Mouse (Mus musculus) c-Kit-positive CD71-negative TER-119-negative erythroid progenitor cells, embryonic 14.5 days (primary cell): Measurements from ENCODE around the gene Lrrc34.

Source experiments
- DNase-seq: peaks from one replicate; pipeline ENCODE4 v3.0.0-alpha.2; 2013; ENCODE audit warnings: low read depth

Lrrc34 gene

DNA sequence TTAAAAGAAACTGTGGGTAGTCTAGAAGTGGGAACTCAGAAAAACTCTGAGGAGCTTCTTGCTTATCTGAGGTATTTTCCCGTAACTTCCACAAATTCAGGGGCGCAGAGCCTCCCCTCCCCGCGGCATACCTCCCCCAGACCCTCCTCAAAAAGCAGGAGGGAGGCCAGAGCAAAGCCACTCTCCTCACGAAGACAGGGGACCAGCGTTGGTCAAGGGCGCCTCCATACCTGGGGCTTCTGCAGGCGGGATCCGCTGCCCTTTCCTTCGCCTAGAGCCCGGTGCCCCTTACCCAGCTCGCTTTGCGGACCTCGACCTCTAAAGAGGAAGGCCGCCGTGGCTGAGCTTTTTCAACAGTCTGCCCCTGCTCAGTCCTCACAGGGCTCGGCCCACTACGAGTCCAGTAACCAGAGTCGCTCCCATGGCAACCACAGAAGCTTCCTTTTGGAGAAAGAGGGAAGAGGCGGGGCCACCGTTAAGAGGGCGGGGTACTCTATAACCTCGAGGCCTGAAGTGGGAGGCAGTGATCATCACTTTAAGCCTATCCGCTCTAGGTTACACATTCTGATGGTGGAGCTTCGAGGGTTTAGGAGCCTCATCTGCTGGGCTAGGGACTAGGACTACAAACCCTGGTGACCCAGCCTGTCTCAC lies at the start of gene Lrrc34:
Gene Lrrc34, minus strand, starts transcription at position 430 of the 651 bp plus-strand sequence.
- peak; percentile 65 for DNase-seq

GRCm38 (mm10) chr3:30696346-30696745 lies 48.7 kb upstream of the Lrrc34 start:
- DNase-seq, result no peak

DNA sequence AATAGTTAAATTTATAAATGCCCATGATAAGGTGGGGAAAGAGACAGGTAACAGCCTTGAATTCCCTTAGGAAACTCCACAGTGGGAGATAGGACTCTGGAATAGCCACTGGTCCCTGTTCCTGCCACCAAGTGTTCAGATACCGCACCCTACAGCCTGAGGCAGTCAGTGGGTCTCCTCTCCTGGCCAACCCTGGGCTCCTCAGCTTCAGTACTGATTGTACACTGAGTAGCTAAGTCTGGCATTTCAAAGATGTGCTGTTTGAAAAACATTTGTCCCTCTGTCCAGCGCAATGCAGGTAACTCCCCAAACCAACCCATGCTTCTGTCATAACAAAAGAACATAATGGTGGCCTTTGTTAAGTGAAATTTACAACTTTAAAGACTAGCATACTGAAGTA lies 48.0 kb upstream of the Lrrc34 start:
- no peak for DNase-seq

GRCm38 (mm10) chr3:30690976-30691375 lies 43.3 kb upstream of the Lrrc34 start:
- no peak for DNase-seq

GRCm38 (mm10) chr3:30687216-30687615 lies 39.5 kb upstream of the Lrrc34 start:
- DNase-seq, result no peak

DNA sequence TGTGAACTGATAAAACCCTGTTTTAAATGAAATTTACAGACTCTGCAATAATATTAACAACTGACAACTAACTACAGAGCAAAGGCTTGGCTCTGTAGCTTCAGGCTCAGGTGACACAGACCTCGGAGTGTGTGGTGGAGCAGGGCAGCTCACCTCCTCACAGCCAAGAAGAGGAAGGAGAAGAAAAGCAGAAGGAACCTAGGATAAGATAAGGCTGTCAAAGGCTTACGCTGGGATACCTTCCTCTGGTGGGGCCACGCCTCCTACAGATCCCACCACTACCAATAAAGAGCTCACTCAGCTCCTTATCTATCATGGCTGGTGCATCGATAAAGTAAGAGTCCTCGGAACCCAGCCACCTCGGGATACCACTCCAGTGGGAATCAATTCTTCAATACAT lies 35.5 kb upstream of the Lrrc34 start:
- no peak for DNase-seq

- no peak for DNase-seq
These were observed 10.8 kb upstream of the Lrrc34 start for GRCm38 (mm10) chr3:30658486-30658885.

DNA sequence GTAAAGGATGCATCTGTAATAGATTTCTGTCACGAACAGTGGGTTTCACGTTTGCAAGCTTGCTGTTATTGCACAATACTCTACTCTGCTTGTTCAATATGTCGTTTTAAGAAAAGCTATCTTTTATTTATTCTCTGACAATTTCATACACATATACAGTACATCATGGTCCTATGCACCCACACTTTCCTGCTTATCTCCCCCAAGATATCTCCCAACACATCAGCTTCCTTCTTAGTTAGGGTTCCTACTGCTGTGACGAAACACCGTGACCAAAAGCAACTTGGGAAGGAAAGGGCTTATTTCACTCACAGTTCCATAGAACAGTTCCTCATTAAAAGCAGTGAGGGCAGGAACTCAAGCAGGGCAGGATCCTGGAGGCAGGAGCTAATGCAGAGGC lies 8.3 kb upstream of the Lrrc34 start:
- DNase-seq, result no peak

DNA sequence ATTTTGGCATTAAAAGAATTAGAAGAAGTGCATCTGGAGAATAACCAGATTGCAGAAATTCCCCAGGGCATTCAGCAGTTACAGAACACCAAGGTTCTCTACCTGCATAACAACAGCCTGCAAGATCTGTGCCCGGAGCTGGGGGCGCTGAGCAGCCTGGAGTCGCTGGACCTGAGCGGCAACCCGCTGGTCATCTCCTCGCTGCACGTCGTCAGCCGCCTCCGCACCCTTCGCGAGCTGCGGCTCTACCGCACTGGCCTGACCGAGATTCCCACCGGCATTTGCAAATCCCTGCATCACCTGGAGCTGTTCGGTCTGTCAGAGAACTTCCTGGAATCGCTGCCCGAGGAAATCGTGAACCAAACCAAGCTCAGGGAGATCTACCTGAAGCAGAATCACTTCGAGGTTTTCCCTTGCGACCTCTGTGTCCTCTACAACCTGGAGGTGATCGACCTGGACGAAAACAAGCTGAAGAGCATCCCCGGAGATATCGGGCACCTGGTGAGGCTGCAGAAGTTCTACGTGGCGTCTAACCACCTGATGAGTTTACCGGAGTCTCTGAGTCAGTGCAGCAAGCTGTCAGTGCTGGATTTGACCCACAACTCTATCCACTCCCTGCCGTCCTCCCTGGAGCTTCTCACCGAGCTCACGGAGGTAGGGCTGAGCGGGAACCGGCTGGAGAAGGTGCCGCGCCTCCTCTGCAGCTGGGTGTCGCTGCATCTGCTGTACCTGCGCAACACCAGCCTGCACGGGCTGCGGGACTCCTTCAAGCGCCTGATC lies 2.6 kb upstream of the Lrrc34 start:
- DNase-seq, result no peak

GRCm38 (mm10) chr3:30648466-30648865 lies 797 bp upstream of the Lrrc34 start:
- DNase-seq, result no peak

GRCm38 (mm10) chr3:30646761-30647160 lies 908 bp downstream of the Lrrc34 start:
- DNase-seq, result no peak

- no peak for DNase-seq
These were observed 3.5 kb downstream of the Lrrc34 start, which contains the start of gene Lrriq4 for GRCm38 (mm10) chr3:30644207-30644606. TSS of gene Lrriq4 (plus strand) at chr3:30644507.

DNA sequence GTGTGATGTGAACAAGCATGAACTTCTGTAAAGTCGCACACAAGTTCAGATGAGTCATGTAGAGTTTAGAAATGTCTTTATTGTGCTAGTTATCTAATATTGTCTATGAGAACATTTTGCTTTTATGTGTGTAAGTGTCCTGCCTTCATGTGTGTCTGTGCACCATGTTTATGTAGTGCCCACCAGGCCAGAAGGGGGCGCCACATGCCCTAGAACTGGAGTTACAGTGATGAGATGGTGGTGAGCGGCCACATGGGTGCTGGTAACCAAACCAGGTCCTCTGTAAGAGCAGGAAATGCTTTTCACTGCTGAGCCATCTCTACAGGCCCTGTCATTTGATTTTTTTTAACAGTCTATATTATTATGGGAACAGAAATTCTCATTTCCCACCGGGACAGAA lies 12.0 kb downstream of the Lrrc34 start:
- no peak for DNase-seq

DNA sequence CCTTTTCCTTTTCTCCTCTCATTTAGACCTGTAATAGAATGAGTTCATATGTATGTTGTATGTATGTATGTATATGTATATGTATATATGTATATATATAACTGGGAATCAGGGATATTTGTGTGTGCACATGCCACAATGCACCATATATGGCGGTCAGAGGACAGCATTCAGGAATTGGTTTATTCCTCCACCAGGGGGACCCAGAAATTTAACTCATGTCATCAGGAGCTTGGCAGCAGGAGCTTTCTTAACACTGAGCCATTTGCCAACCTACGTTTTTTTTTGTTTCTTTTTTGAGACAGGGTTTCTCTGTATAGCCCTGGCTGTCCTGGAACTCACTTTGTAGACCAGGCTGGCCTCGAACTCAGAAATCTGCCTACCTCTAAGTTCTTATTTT lies 14.0 kb downstream of the Lrrc34 start:
- no peak for DNase-seq

DNA sequence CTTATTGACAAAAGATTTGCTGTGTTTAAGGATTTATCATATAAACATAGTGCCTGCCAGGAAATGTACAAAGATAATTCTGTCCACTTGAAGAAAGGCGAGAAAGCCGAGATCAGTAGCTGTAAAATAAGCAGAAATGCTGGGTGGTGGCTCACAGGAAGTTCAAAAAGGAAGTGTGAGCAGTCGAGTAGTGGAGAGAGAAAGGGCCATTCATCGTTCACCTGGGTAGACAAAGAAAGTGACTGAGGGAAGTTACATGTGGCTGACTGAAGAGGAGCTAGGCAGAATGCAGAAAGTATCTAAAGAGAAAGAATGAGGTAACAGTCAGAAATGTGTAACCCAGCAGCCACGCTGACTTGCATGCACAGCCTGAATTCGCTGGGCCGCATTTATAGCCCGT lies 27.5 kb downstream of the Lrrc34 start:
- DNase-seq, result no peak

- no peak for DNase-seq
These were observed 36.7 kb downstream of the Lrrc34 start for GRCm38 (mm10) chr3:30610930-30611329.

GRCm38 (mm10) chr3:30608999-30609398 lies 38.7 kb downstream of the Lrrc34 start:
- no peak for DNase-seq

DNA sequence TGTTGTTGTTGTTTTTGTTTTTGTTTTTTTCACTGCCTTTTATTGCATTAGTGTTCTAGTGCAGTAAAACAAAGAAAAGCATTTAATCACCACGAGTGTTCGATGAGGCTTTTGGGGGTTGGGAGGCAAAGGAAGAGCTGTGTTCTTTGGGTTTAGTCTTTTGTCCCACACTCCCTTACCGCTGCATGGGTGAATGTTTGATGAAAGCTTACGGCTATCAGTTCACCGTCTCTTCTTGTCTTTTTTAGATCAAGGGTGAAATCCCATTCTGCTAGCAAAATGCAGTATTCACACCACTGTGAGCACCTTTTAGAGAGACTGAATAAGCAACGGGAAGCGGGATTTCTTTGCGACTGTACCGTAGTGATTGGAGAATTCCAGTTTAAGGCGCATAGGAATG lies 44.4 kb downstream of the Lrrc34 start:
- no peak for DNase-seq

GRCm38 (mm10) chr3:30602740-30603098 lies 45.0 kb downstream of the Lrrc34 start:
- DNase-seq, result peak; percentile 72

DNA sequence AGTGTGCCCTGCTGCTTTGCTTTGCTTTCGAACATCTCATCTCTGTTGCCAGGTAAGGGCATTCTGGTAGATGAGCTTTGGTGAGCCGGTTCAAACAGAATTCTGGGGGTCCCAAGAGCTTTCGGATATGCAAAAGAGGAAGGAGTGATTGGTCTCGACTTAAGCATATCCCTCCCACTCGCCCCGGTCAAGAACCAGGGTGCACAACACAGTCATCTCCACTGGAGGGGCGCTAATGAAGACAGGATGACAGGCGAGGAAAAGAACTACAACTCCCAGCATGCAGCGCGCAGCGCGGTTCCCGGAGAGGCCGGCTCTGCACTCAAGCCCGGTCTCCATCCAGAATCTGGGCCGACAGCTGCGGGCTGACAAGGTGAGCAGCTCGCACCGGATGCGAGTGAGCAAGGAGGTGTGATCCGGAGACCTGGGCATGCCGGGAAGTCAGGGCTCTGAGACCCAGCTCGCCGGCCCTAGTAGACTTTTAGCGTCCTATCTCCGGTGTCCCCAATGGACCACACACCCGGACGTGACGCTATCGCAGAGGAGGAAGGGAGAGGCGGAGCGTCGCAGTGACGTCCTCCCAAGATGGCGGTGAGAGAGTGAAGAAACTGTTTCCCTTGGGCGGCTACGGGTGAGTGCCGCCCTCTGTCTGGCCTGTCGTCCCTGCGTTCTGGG lies 45.5 kb downstream of the Lrrc34 start, which contains the start of gene Mynn:
Gene Mynn, plus strand, starts transcription at position 1 of the 675 bp plus-strand sequence.
- peak; percentile 87 for DNase-seq

GRCm38 (mm10) chr3:30601610-30602064 lies 46.0 kb downstream of the Lrrc34 start:
- DNase-seq, result no peak

DNA sequence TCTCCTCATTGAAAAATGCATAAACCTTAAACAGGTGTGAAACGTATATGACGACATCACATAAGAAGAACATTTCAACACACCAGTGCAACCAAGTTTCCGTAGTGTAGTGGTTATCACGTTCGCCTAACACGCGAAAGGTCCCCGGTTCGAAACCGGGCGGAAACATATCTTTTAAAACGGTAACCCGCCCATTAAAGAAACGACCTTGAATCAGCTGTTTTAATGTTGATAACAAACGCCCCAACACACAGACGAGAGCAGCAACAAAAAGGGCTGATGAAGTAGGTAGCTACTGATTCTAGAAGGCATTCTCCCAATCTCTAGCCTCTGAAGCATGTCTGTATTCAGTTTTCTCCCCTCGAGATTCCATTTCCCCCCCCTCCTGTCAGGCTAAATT lies 46.5 kb downstream of the Lrrc34 start:
- peak; percentile 73 for DNase-seq

- no peak for DNase-seq
These were observed 47.0 kb downstream of the Lrrc34 start for GRCm38 (mm10) chr3:30600717-30601116.
